Mouse (Mus musculus): ENCODE data around the gene Sav1. TPM values are rescaled to one million over a fixed set of nuclear protein-coding genes. Genes with fewer than 3 reads are reported as not detected.

Sav1 gene
- polyA plus RNA-seq, 1 experiment from 2014 or later, result 6.8 TPM

DNA sequence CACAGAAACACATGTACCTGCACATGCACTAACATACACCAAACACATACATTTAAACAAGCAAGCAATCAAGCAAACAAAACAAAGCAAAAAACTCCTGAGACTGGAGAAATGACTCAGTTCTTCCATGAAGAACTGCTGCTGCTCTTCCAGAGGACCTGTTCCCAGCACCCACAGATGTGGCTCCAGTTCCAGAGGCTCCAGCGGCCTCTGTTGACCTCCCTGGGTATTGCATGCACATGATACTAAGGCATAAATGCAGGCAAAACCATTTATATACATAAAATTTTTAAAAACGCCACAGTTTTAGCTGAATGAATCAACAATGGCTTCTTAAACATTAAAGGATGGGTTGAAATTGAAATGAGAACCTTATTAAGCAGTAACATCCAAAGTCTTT lies 47.5 kb downstream of the Sav1 start:
- no peak for DNase-seq (ENCODE audit: low spot score)
- Histone ChIP-seq H3K36me3 (peaks cover 5% of the 10 kb centered on the region; the same call in 1 of the 2 replicates), H3K4me1 (no peaks in the 10 kb centered on the region), H3K4me3 (no peak overlapping the region), H3K27ac (no peak overlapping the region), H3K27me3 (ENCODE audit: insufficient read depth, poor library complexity, severe bottlenecking) (no peaks in the 10 kb centered on the region), H3K9me3 (no peaks in the 10 kb centered on the region)
- 50% methylated on average over 2 of the region's 2 CpGs for WGBS

DNA sequence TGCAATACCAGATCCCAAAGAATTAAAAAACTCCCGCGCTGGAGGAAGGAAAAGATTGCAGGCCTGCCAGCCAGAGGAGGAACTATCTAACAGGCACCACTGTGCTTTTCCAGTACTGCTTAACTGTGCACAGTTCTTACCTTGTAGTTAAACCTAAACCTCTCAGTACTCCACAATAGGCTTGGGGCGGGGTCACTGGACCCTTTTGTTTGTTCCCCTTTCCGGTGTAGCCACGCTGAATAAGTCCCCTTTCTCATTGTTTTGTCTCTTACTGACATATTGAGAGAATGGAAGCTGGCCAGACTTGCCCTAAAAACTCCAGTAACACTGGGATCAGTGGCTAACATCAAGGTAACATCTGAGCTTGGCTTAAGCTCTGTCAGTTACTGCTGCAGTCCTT lies 49.1 kb downstream of the Sav1 start:
- 78% methylated on average over 5 of the region's 5 CpGs for WGBS
- Histone ChIP-seq H3K27me3 (ENCODE audit: insufficient read depth, poor library complexity, severe bottlenecking) (no peaks in the 10 kb centered on the region), H3K4me1 (no peaks in the 10 kb centered on the region), H3K36me3 (peaks cover 5% of the 10 kb centered on the region; the same call in 1 of the 2 replicates), H3K27ac (no peak overlapping the region), H3K9me3 (no peaks in the 10 kb centered on the region), H3K4me3 (no peak overlapping the region)
- no peak for DNase-seq (ENCODE audit: low spot score)

DNA sequence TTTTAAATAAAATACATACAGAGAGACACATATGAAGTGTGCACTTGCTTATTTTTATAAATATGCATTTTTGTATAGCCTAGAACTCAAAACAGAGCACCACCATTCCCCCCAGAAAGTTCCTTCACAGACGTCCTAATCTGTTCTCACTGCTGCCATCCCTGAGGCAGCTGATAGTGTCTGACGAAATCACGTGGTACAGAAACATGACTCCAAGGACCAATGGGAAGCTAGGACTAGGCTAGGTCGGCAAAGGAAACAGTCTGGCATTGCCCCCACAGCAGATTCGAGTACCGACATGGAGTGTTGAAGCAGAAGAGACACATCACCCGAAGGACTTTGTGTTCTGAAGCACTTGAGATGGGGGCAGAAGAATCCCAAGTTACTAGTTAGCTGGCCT lies 60.1 kb downstream of the Sav1 start:
- Histone ChIP-seq H3K36me3 (no peaks in the 10 kb centered on the region), H3K4me1 (no peaks in the 10 kb centered on the region), H3K9me3 (no peaks in the 10 kb centered on the region), H3K27me3 (ENCODE audit: insufficient read depth, poor library complexity, severe bottlenecking) (no peaks in the 10 kb centered on the region), H3K27ac (no peak overlapping the region), H3K4me3 (no peak overlapping the region)
- 27% methylated on average over 7 of the region's 7 CpGs for WGBS
- no peak for DNase-seq (ENCODE audit: low spot score)

DNA sequence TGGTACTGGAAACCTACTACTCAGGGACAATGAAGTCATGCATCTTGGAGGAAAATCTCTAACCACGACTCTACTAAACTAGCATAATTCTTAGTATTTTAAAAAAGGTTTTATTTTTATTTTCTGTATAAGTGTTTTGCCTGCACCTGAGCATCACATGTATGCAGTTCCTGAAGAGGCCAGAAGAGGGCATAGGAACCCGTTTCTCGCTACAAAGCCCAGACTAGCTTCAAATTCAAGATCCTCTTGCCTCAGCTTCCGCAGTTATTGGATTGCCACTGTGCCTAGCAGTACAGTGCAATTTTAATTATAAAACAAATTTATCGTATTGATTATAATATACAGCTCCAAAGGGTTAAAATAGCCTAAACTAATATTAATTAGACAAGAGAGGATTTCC lies 62.8 kb downstream of the Sav1 start:
- H3K9me3 ChIP-seq, result no peaks in the 10 kb centered on the region
- no peaks in the 10 kb centered on the region for H3K27me3 ChIP-seq (ENCODE audit: insufficient read depth, poor library complexity, severe bottlenecking)
- H3K4me1 ChIP-seq, result no peaks in the 10 kb centered on the region
- no peak overlapping the region for H3K27ac ChIP-seq
- H3K4me3 ChIP-seq, result no peak overlapping the region
- H3K36me3 ChIP-seq, result no peaks in the 10 kb centered on the region
- DNase-seq (ENCODE audit: low spot score), result no peak
- WGBS, result 11% methylated on average over 5 of the region's 5 CpGs

DNA sequence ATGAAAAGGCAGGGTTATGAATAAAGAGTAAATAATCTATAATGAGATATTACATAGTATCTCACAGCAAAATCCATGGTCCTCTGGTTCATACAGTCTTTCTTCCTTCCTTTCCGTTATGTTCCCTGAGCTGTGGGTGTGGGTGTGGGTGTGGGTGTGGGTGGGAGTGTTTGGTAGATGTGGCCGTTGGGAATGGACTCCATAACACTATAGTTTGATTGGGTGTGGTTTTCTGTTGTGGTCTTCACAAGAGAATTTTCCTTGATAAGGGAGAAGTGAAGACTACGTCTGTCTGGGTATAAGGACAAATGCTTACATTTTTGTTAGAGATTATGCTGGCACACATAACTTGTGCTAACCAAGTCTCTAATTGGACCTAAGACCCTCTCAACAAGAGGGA lies 63.2 kb downstream of the Sav1 start:
- H3K27ac ChIP-seq, result no peak overlapping the region
- no peaks in the 10 kb centered on the region for H3K4me1 ChIP-seq
- DNase-seq (ENCODE audit: low spot score), result no peak
- no peaks in the 10 kb centered on the region for H3K9me3 ChIP-seq
- H3K27me3 ChIP-seq (ENCODE audit: insufficient read depth, poor library complexity, severe bottlenecking), result no peaks in the 10 kb centered on the region
- no peak overlapping the region for H3K4me3 ChIP-seq
- H3K36me3 ChIP-seq, result no peaks in the 10 kb centered on the region
- WGBS, result 46% methylated on average over 3 of the region's 3 CpGs

DNA sequence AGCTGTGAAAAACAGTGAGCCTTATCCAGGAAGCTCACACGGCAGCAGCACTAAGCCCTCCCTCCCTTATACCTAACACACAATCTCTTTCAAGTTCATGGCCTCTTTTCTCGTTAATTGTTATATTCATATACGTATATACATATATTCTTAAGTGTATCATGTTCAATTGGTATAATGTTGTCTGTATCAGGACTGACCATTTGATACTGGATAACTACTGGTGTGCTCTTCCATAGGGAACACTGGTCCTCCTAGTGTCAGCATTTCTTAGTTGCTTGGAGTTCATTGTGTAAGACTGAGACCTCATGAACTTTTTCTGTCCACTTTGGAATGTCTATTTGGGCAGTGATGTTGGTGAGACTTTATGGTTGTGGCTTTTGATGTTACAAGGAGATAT lies 63.7 kb downstream of the Sav1 start:
- H3K27ac ChIP-seq, result no peak overlapping the region

DNA sequence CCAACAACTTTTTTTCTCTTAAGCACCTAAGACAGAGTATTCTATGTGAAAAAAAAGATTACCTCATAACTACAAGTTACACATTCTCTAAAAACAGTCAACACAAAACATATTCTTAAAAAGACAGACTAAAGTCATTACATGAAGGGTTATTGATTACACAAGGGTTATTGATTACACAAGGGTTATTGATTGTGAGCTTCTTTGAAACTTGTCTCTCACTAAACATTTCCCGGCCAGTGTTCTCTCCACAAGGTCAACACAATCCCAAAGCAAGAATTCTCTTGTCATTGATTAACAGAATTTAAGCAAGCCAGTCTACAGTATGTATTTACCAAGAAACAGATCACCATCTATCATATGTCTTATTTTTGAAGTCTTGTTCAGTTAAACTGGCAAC lies 64.7 kb downstream of the Sav1 start:
- Histone ChIP-seq H3K4me1 (no peaks in the 10 kb centered on the region), H3K27ac (no peak overlapping the region), H3K9me3 (no peaks in the 10 kb centered on the region), H3K4me3 (no peak overlapping the region), H3K27me3 (ENCODE audit: insufficient read depth, poor library complexity, severe bottlenecking) (no peaks in the 10 kb centered on the region), H3K36me3 (no peaks in the 10 kb centered on the region)
- 91% methylated on average over 1 of the region's 1 CpGs for WGBS
- no peak for DNase-seq (ENCODE audit: low spot score)

More for the DNA sequence above, 63.7 kb downstream of the Sav1 start:
- Histone ChIP-seq H3K27me3 (ENCODE audit: insufficient read depth, poor library complexity, severe bottlenecking) (no peaks in the 10 kb centered on the region), H3K4me3 (no peak overlapping the region), H3K36me3 (no peaks in the 10 kb centered on the region), H3K9me3 (no peaks in the 10 kb centered on the region), H3K4me1 (no peaks in the 10 kb centered on the region)
- no peak for DNase-seq (ENCODE audit: low spot score)
- WGBS, result 74% methylated on average over 3 of the region's 3 CpGs

DNA sequence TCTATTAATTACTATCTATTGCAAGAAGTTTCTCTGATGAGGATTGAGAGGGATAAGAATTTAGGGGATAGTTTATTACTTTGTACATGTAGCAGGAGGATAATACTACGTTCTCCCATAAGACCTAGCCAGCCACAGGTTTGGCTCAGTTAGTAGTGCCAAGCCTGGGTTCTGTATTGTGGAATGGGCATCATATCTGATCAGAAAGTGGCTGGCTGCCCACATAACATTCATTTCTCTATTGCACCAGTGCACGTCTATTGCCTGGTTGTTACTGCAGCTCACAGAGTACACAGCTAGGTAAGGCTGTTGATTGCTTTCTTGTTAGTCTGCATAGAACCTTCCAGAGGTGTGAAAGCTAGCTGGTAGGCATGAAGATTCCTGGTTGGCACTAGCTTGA lies 68.9 kb downstream of the Sav1 start:
- Histone ChIP-seq H3K36me3 (no peaks in the 10 kb centered on the region), H3K4me3 (no peak overlapping the region), H3K27ac (no peak overlapping the region), H3K9me3 (no peaks in the 10 kb centered on the region), H3K27me3 (ENCODE audit: insufficient read depth, poor library complexity, severe bottlenecking) (no peaks in the 10 kb centered on the region), H3K4me1 (no peaks in the 10 kb centered on the region)
- DNase-seq (ENCODE audit: low spot score), result no peak
- 79% methylated on average over 2 of the region's 2 CpGs for WGBS

Other genes starting within 250 kb of the Sav1 start
- gene Cdkl1, start 195.7 kb downstream of the Sav1 start, polyA plus RNA-seq (2016; fragmentation: Nextera tagmentation; extraction: Ambion mirVana), result 3.6 and 5.9 TPM in 2 replicates
- gene Atl1, start 94.4 kb downstream of the Sav1 start, polyA plus RNA-seq (2016; fragmentation: Nextera tagmentation; extraction: Ambion mirVana), result 5.5 and 6.5 TPM in 2 replicates
- 32.3 and 33.7 TPM in 2 replicates for gene Map4k5, start 93.8 kb downstream of the Sav1 start, polyA plus RNA-seq (2016; fragmentation: Nextera tagmentation; extraction: Ambion mirVana)
- 5.9 and 9.1 TPM in 2 replicates for gene Nin, start 126.7 kb upstream of the Sav1 start, polyA plus RNA-seq (2016; fragmentation: Nextera tagmentation; extraction: Ambion mirVana)
- gene Abhd12b, start 167.1 kb upstream of the Sav1 start, polyA plus RNA-seq (2016; fragmentation: Nextera tagmentation; extraction: Ambion mirVana), result not detected in 2 replicates
- 30.3 and 42.6 TPM in 2 replicates for gene Pygl, start 244.5 kb upstream of the Sav1 start, polyA plus RNA-seq (2016; fragmentation: Nextera tagmentation; extraction: Ambion mirVana)